Comparison of ENCODE assay signal across 9 mouse cellular contexts in genomic region chr7:109241313-109241712, GRCm38 (mm10).
DNase-seq lines count a peak whose midpoint lies in the region; ATAC-seq and TF ChIP-seq lines count a peak whose summit lies in the region.
"Had no signal": no experiment of that assay in that cellular context is flagged by ENCODE, and none has a peak within 500 bp of the region (broad histone marks: within the 10 kb centered on the region; RNA-seq: fewer than 3 reads in every experiment).

No protein-coding gene starts in this region.

- H3K4me1 ChIP-seq in heart, postnatal 0 days (ENCODE audit: control insufficient read depth, insufficient read depth): no peaks in the 10 kb centered on the region
- H3K4me1 ChIP-seq in E14TG2a.4 (replicated peaks; ENCODE audit: low read depth, low read length): peaks cover 18% of the 10 kb centered on the region
- no peaks in the 10 kb centered on the region for H3K4me1 ChIP-seq in embryonic facial prominence, embryonic 11.5 days (ENCODE audit: control insufficient read depth, insufficient read depth, low read length)
- no peaks in the 10 kb centered on the region for H3K4me1 ChIP-seq in limb, embryonic 12.5 days (replicated peaks)

- H3K36me3 ChIP-seq in heart, postnatal 0 days (replicated peaks; ENCODE audit: control insufficient read depth, insufficient read depth, low read length): no peaks in the 10 kb centered on the region
- no peaks in the 10 kb centered on the region for H3K36me3 ChIP-seq in E14TG2a.4 (ENCODE audit: insufficient read depth, low read length)
- H3K36me3 ChIP-seq in embryonic facial prominence, embryonic 11.5 days (replicated peaks; ENCODE audit: control insufficient read depth, insufficient read depth, low read depth, low read length): no peaks in the 10 kb centered on the region
- H3K36me3 ChIP-seq in limb, embryonic 12.5 days: no peaks in the 10 kb centered on the region

- H3K9ac ChIP-seq in heart, postnatal 0 days (replicated peaks; ENCODE audit: low read depth, low read length): no peak overlapping the region
- H3K9ac ChIP-seq in embryonic facial prominence, embryonic 11.5 days (replicated peaks; ENCODE audit: low read length): no peak overlapping the region
- no peak overlapping the region for H3K9ac ChIP-seq in limb, embryonic 12.5 days (replicated peaks)

- H3K9me3 ChIP-seq in heart, postnatal 0 days (replicated peaks; ENCODE audit: control insufficient read depth, low read length): no peaks in the 10 kb centered on the region
- no peaks in the 10 kb centered on the region for H3K9me3 ChIP-seq in E14TG2a.4 (ENCODE audit: low read length)
- no peaks in the 10 kb centered on the region for H3K9me3 ChIP-seq in embryonic facial prominence, embryonic 11.5 days (replicated peaks; ENCODE audit: control insufficient read depth, low read length)
- H3K9me3 ChIP-seq in limb, embryonic 12.5 days: no peaks in the 10 kb centered on the region

- H3K27ac ChIP-seq in heart, postnatal 0 days (ENCODE audit: low read depth): no peak overlapping the region
- H3K27ac ChIP-seq in embryonic facial prominence, embryonic 11.5 days (replicated peaks; ENCODE audit: low read depth, low read length): no peak overlapping the region
- H3K27ac ChIP-seq in limb, embryonic 12.5 days: no peak overlapping the region

- DNase-seq in heart, postnatal 0 days (ENCODE audit: low spot score): no peak
- no peak for DNase-seq in heart, adult 9 months (ENCODE audit: low spot score in 2 of 2)
- DNase-seq in embryonic facial prominence, embryonic 11.5 days (ENCODE audit: low spot score): no peak
- no peak for DNase-seq in thymus, postnatal 0 days (ENCODE audit: low spot score)
- no peak for DNase-seq in spleen, adult 18-20 months
- no peak for DNase-seq in thymus, postnatal 14 days
- DNase-seq: gastrocnemius, postnatal 14 days had no signal

- TF ChIP-seq CTCF in heart, postnatal 0 days (IDR thresholded peaks at IDR 0.05; ENCODE audit: low read depth): peak; percentile 30
- TF ChIP-seq CTCF in E14TG2a.4 (conservative IDR thresholded peaks at IDR 0.05; ENCODE audit: low read length): no peak

- peaks cover 29% of the 10 kb centered on the region for H3K27me3 ChIP-seq in heart, postnatal 0 days (ENCODE audit: control insufficient read depth, insufficient read depth, low read length)
- H3K27me3 ChIP-seq in E14TG2a.4 (ENCODE audit: insufficient read depth, low read length): peaks cover 12% of the 10 kb centered on the region; the same call in 1 of the 2 replicates
- H3K27me3 ChIP-seq in embryonic facial prominence, embryonic 11.5 days (ENCODE audit: control insufficient read depth, insufficient read depth, low read length): no peaks in the 10 kb centered on the region
- H3K27me3 ChIP-seq in limb, embryonic 12.5 days: peaks cover 10% of the 10 kb centered on the region

- H3K4me3 ChIP-seq in heart, postnatal 0 days (ENCODE audit: low read depth, low read length): no peak overlapping the region
- H3K4me3 ChIP-seq in E14TG2a.4 (replicated peaks; ENCODE audit: low read length): peak overlapping the region; percentile 64
- H3K4me3 ChIP-seq in embryonic facial prominence, embryonic 11.5 days (ENCODE audit: low read depth, low read length): no peak overlapping the region
- no peak overlapping the region for H3K4me3 ChIP-seq in limb, embryonic 12.5 days (replicated peaks)

- no peak overlapping the region for H3K4me2 ChIP-seq in heart, postnatal 0 days (ENCODE audit: low read depth, low read length)
- no peak overlapping the region for H3K4me2 ChIP-seq in embryonic facial prominence, embryonic 11.5 days (ENCODE audit: low read depth, low read length)
- H3K4me2 ChIP-seq in limb, embryonic 12.5 days: peak overlapping the region; percentile 40

- 12% methylated on average over 19 of the region's 19 CpGs for WGBS in heart, postnatal 0 days
- 6% methylated on average over 17 of the region's 19 CpGs for WGBS in embryonic facial prominence, embryonic 11.5 days
- 6% methylated on average over 19 of the region's 19 CpGs for WGBS in limb, embryonic 12.5 days

- no peak for TF ChIP-seq EP300 in heart, postnatal 0 days (IDR thresholded peaks at IDR 0.05; ENCODE audit: low read depth)

- ATAC-seq in heart, postnatal 0 days (ENCODE audit: insufficient read depth, low read depth): no peak
- peak; percentile 72 for ATAC-seq in embryonic facial prominence, embryonic 11.5 days (replicated peaks; ENCODE audit: insufficient number of reproducible peaks, low FRiP score, low TSS enrichment, low read depth)
- ATAC-seq in limb, embryonic 12.5 days (ENCODE audit: insufficient number of reproducible peaks, insufficient read depth, low FRiP score, low TSS enrichment, low read depth): peak; percentile 34; the same call in 1 of the 2 replicates
